Mouse (Mus musculus) G1E-ER4 (cell line): ENCODE measurements around the gene Tmem132d. TPM values are rescaled to one million over a fixed set of nuclear protein-coding genes. Genes with fewer than 3 reads are reported as not detected.

Experiments
- GATA1 ChIP-seq: IDR thresholded peaks from one replicate; pipeline ENCODE4 v1.8.0; 2012; ENCODE audit warnings: low read length, inconsistent platforms
- polyA plus RNA-seq: library from polyadenylated mRNA; stranded (reverse); fragments of >175 nt; gene quantifications from 2 replicates; pipeline ENCODE4 v1.2.3, GENCODE M21; 2012

Gene Tmem132d
- polyA plus RNA-seq, result not detected in 2 replicates

DNA sequence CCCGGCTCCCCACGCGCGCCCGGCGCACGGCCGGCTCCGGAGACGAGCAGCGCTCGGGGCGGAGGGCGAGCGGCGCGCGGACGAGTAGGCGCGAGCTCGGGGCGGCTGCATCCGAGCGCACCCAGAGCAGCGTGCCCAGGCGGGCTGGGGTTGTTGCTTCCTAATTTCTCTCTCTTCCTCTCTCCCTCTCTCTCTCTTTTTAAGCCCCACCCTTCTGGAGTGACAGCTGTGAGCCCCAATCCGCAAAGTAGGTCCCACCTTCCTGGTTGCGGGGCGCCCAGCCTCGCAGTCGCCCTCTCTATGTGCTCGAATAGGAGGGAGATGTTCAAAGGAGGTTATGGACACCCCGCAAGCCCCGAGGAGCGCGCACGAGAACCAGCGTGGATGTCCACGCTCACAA, at the start of gene Tmem132d:
Gene Tmem132d (minus strand): TSS at position 162 of the 400 bp plus-strand sequence.
- TF ChIP-seq GATA1, result no peak

DNA sequence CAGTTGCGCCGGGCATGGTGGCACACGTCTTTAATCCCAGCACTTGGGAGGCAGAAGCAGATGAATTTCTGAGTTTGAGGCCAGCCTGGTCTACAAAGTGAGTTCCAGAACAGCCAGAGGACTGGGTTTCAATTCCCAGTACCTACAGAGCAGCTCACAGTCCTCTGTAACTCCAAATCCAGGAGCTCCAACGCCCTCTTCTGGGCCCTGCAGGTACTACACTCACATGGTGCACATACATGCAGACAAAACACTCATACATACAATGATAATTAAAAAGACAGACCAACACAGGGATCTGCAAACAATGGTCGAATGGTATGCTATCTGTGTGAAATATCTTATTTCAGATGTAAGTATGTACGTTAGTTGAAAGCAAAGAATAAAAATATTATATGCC, 47.9 kb upstream of the Tmem132d start:
- no peak for TF ChIP-seq GATA1

DNA sequence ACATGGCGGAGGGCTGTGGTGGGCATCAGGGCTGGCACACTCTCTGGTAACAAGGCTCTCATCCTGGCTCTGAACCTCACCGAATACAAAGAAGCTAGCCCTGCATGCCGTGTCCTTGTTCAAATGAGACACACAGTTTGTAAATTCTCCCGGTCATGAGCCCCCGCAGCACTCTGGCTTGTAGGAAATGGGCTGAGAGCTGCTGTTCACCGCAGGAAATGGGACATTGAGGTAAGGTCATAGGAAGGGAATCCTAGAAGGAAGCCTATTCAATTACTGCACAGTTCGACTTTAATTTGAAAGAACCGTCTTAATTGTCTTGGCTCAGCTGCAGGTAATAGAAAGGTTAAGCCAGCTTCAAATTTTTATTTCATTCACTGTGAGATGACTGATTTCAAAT, 42.5 kb upstream of the Tmem132d start:
- TF ChIP-seq GATA1, result no peak

DNA sequence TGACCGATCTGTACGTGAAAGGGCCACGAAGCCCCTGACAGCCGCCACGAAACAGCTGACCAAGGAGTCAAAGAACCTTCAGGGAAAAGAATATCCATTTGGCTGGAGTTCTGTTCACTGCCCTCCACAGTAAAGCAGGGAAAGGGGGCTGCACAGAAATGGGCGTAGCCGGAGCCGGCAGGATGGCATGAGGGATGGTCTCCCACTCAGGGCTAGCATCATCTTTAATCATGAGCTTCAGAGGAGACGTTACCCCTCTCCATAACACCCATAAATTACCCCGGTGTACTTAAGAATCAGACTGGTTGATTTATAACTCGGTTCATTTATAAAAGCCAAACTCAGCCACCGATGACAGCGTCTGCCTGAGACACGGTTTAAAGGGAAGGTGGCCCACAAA, 36.9 kb upstream of the Tmem132d start:
- TF ChIP-seq GATA1, result no peak

DNA sequence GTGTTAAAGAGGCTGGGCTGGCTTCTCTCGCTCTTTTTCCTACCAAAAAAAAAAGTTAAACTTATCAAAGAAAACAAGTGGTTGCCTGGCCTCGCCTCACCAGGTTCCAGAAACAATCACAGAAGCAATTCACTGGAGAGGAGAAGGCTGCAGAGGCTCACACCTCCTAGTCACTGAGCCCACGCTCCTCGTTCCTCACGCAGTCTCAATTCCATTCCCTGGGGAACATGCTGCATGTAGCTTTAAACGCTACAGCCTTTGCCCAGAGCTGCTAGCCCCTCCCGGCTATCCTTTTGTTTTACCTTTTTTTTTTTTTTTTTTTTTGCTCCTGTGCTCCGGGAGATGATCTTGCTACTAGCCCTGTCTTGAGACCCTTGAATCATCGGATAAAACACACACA, 31.6 kb upstream of the Tmem132d start:
- no peak for TF ChIP-seq GATA1

DNA sequence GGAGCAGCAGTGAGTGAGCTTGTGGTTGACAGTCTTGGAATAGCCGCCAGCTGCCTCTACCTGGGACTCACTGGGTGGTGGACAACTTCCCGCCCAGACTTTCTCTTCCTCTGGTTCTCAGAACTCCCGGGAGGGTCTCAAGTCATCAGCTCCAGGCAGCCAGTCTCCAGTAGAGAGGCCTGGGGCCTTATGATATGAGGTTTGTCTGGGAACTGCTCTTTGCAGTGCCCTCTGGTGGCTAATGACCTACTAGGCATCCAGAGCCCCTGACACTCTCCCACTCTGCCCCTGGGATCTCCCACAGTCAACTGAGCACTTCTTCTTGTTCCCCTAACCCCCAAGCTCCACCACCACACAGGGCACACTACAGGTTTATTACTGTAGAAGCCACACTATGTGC, 27.7 kb upstream of the Tmem132d start:
- no peak for TF ChIP-seq GATA1

DNA sequence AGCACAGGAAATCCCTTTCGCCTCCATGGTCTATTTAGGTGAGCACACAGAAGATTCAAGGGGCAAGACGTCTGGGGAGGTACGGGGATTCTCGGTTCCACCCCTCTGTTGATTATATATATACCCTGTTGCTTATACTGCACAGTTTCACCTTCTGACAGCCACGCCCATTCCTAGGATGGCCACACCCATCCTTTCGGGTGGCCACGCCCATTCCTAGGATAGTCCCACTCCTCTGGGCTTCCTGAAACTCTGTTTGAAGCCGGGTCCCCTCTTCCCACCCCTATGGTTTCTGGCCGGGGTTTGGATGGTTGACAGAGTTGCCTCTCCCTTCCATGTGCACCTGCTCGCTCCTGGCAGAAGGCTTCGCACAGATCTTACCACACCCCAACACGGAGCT, 22.9 kb upstream of the Tmem132d start:
- TF ChIP-seq GATA1, result no peak

DNA sequence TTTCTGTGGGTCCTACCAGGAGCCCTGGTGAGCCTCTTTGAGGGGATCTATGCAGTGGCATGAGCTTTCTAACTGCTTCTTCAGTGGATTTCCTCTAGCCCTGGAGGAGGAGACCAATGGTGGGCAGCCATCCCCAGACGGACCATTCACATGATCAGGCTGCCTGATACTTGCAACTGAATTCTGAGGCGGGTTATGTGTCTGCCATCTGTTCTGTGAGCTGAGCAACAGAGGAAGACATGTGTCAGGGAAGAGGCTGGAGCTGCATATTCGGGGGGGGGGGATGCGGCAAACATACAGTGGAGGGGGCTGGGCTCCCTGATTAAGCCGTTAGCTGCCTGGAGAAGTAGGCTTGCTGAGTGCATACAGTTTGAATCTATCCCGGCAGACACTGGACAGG, 19.3 kb upstream of the Tmem132d start:
- no peak for TF ChIP-seq GATA1

DNA sequence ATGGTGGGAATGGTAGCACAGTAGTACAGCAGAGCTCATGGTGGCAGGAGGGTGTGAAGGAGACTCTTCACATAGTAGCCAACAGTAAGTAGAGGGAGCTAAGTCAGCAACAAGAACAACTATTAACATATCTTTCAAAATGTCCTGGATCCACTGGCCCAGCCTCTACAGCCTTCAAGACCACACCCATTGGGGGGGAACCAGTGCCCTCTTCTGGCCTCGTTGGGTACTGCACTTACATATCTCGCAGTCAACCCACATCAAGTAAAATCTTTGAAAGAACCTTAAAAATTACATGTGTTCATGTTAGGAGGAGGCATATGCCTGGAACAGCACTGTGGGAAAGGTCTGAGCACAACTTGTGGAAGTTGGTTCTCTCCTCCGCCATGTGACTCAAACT, 17.9 kb upstream of the Tmem132d start:
- no peak for TF ChIP-seq GATA1

DNA sequence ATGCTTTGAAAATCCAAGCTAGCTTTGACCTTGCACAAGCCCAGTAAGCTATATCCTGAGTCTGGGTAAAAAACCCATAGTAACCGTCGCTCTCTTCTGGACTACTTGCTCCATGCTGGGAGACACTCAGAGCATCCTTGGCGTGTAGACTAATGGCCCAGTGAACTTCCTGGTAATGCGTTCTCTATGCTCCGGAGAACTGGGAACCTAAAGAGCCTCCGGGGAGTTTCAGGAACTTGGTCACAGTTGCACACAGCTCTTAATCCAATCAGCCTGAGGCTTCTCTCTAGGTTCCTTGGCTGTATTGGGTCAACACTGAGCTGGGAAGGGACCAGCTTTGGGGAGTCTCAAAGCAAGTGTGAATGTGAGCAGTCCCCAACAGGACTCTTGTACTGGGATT, 12.0 kb upstream of the Tmem132d start:
- no peak for TF ChIP-seq GATA1

DNA sequence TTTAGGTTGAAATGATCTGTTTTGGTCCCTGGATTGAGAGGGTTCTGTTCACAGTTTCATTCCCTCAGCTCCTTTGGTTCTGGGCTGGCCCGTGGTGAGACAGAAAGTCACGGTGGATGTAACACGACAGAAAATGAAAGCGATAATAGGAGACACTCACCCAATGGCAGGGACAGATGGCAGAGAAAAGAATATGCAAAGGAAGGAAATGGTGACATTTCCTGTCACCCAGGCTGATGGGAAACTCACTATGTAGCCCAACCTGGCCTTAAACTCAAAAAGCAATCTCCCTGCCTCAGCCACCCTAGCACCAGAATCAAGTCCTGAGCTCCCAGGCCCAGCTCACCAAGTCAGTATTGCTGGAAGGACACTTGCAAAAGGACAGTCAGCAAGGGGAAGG, 11.0 kb upstream of the Tmem132d start:
- TF ChIP-seq GATA1, result no peak

DNA sequence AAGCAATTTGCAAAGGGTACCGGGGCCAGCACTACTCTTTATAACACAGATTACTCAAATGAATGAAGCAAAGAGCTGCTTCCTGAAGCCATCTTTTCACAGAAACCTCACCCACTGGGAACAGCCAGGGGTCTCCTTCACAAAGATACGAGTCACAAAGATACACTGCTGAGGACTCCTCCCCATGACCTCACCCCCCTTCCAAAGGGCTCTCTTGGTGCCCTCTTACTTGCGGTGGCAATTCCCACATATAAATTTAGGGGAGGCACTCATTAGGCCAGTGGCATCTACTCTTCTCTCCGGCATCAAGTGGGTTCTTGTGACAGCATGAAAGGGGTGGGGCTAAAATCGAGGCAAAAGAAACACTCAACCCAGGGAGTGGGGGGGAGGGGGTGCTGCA, 8.2 kb upstream of the Tmem132d start:
- TF ChIP-seq GATA1, result no peak

DNA sequence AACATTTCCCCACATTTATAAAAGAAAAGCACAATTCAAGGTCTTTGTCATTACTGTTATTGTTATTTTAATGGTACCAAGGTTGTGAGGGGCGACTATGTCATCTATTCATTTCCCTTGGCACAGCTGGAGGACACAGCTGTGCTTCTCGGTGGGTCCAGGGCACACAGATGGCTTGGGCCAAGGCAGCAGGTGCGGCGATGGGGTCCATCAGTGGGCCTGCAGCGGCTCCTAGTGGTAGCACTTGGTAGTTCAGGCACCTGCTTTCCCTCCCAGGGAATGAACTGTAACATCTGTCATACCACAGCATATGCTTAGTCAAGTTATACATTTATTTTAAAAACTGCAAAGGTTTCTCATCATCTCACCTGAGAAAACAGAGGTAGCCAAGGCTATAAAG, 7.0 kb upstream of the Tmem132d start:
- TF ChIP-seq GATA1, result no peak

DNA sequence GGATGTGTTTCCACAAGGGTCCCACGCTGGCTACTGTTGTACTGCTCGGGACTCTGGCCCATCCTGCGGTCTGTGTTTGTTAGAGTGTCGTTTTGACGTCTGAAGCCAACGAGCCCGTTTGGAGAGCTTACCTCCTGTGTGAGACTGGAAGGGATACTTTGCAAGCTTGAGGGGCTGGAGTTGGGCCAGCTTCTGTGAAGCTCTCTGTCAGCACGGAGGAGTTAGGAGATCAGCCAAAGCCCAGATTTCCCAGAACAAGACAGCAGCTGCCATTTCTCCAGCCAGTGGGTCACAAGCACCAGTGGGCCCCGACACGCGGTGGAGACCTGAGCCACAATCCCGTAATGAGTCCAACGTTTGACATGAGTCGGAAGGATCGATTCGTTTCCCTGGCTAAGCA, 5.2 kb upstream of the Tmem132d start:
- TF ChIP-seq GATA1, result no peak

DNA sequence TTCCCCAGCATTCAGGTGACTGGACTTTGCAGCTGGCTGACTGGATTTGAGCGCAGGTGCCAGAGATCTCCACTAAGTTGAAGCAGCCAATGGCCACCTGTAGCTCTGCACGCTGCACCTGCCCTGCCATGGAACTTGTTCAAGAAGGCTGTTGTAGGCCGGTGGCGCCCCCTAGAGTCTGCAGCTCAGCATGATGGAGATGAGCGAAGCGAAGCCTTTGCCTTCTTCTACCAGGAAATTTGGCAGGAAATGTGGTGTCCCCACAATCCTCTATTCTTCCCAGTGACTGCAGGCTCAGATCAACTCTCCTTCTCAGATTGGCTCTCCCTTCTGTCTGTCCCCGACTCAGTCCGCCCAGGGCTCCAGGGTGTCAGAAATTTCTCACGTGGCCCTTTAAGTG, 4.0 kb upstream of the Tmem132d start:
- no peak for TF ChIP-seq GATA1

DNA sequence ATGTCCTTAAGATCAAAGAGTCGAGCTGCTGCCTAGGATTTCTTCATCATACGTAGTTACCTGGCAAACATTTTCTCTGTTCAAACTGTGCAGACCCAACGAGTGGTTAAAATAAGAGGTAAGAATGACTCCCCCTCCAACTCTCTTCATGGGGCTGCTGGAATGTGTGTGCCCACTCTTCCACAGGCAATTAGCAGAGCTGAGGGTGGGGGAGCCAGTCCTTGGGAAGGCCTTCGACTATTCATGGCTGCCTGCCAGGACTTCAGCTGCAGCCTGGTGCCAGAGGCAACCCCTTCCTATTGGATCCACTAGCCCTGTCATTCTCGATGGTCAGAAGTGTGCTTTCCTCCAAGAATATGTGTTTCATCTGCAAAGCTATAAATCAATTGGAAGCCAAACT, 2.8 kb upstream of the Tmem132d start:
- TF ChIP-seq GATA1, result no peak

DNA sequence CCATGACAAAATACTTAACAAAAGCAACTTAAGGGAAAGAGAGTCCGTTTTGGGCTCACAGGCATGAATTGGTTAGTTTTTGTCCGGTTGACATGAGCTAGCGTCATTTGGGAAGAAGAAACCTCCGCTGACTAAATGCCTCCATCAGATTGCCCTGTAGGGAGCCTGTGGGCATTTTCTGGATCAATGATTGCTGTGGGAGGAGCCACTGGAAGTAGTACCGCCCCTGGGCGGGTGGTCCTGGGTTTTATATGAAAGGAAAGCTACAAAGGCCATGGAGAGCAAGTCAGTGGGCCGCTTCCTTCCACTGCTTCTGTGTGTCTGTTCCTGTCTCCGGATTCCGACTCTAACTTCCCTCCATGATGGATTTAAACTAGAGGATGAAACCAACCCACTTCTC, 909 bp upstream of the Tmem132d start:
- TF ChIP-seq GATA1, result no peak

DNA sequence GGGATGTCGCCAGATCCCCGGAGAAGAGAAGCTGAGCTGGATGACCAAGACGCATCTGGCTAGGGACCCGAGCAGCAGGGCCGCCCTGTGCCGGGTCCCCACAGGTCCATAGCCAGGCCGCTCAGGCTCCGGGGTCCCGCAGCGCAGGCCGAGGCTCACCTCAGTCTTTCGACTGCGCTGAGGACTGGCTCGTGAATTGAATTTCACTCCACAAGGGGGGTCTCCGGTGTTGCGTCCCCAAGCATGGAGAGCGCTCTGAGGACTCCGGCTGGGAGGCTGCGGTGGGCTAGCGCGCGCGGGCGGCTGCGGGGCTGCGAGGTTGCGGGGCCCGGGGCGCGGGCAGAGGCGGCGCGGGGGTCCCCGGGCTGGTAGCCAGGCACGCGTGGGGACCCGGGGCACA, 455 bp downstream of the Tmem132d start:
- no peak for TF ChIP-seq GATA1
